Mouse (Mus musculus) frontal cortex, postnatal 36 days (tissue): ENCODE measurements around the gene D3Ertd254e.

Source experiments
- DNase-seq, 2 experiments: peaks; one replicate each; pipeline ENCODE4 v3.0.0; 2022; ENCODE audit warnings: low spot score in 2 of 2

D3Ertd254e gene

DNA sequence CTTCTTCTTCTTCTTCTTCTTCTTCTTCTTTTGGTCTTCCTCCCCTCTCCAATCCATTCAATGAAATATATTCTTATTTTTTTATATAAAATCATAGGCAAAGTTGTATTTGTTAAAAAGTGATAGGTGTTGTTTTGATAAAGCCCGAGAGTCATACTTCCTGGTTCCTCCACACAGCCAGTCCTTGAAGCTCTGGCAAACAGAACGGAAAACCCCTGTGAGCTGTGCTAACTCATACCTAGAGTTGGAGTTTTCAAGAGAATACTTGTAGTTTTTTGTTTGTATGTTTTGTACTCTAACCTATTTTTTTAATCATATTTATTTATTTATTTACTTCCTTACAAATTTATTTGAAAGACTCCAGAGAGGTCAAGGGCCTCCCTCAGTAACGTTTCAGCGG is 61.9 kb downstream of the D3Ertd254e start:
- no peak for DNase-seq
